Mouse (Mus musculus): ENCODE results near the gene Polr2l. TPM values are rescaled to one million over a fixed set of nuclear protein-coding genes. Genes with fewer than 3 reads are reported as not detected.

The Polr2l gene
- polyA plus RNA-seq, 1 experiment, result not detected

DNA sequence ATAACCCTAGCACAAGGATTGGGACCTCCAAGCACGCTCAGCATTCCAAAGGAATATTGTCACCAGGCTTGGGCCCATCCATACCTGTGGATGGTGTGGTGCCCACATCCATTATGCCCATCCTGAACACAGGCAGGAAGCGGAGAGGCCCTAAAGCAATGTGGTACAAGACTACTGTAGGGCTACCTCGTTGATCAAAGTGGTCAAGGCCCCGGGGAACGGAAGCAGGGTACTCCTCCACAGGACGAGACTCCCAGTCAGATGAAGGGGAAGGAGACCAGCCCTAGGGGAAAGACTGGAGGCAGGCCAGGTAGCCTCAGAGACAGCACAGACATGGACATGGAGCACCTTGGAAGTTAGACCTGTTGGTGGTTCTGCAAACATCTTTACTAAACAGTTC, 2.2 kb downstream of the Polr2l start:
- WGBS, result 85% methylated on average over 6 of the region's 6 CpGs
- Histone ChIP-seq H3K4me1 (ENCODE audit: control insufficient read depth, insufficient read depth, low read length) (peaks cover 39% of the 10 kb centered on the region), H3K27ac (ENCODE audit: insufficient read depth, low read depth, low read length) (no peak overlapping the region), H3K4me3 (ENCODE audit: insufficient read depth, low read depth, low read length) (no peak overlapping the region)
- TF ChIP-seq CTCF (IDR thresholded peaks at IDR 0.05; ENCODE audit: insufficient read depth, low read depth, low read length) (no peak), POLR2A (IDR thresholded peaks at IDR 0.05; ENCODE audit: insufficient read depth, low read depth, low read length) (no peak)

DNA sequence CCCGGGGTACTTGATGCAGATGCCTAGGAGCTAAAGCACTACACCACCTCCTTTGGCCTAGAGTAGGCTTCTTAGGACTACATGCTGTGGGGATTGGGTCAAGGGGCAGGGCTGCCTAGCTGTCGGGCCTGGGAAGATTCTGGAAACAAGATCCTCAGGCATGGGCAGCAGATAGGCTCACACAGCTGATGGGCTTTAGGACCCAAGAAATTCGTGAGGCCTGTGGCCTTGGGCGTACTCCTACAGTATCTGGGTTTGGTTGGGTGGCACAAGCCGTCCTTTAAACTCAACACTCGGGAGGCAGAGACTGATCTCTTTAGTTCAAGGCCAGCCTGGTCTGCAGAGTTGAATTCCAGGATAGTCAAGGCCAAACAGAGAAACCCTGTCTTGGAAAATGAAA, 2.7 kb downstream of the Polr2l start:
- H3K4me1 ChIP-seq (ENCODE audit: control insufficient read depth, insufficient read depth, low read length), result peaks cover 44% of the 10 kb centered on the region
- no peak overlapping the region for H3K27ac ChIP-seq (ENCODE audit: insufficient read depth, low read depth, low read length)
- TF ChIP-seq CTCF (IDR thresholded peaks at IDR 0.05; ENCODE audit: insufficient read depth, low read depth, low read length), result no peak
- no peak for TF ChIP-seq POLR2A (IDR thresholded peaks at IDR 0.05; ENCODE audit: insufficient read depth, low read depth, low read length)
- H3K4me3 ChIP-seq (ENCODE audit: insufficient read depth, low read depth, low read length), result no peak overlapping the region
- 80% methylated on average over 6 of the region's 6 CpGs for WGBS

DNA sequence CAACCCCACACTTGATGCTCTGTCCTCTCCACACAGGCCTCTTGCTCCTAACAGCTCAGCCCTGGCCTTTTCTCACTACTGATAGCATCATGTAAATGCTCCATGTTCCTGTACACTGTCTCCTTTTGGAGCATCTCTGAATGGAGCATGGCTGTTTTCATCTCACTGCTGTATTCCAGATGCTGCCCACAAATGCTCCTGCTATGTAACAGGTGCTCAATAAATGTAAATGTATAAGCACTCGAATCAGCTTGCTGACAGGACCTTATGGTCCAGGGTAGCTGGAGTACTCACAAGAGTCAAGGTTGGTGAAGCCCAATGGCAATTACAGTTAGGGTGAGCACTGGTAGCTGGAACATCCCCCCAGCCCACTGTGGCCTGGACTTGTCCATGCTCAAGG, 3.7 kb downstream of the Polr2l start:
- 74% methylated on average over 1 of the region's 1 CpGs for WGBS
- H3K27ac ChIP-seq (ENCODE audit: insufficient read depth, low read depth, low read length), result no peak overlapping the region
- H3K4me1 ChIP-seq (ENCODE audit: control insufficient read depth, insufficient read depth, low read length), result peaks cover 42% of the 10 kb centered on the region
- TF ChIP-seq POLR2A (IDR thresholded peaks at IDR 0.05; ENCODE audit: insufficient read depth, low read depth, low read length), result no peak
- no peak for TF ChIP-seq CTCF (IDR thresholded peaks at IDR 0.05; ENCODE audit: insufficient read depth, low read depth, low read length)
- no peak overlapping the region for H3K4me3 ChIP-seq (ENCODE audit: insufficient read depth, low read depth, low read length)

DNA sequence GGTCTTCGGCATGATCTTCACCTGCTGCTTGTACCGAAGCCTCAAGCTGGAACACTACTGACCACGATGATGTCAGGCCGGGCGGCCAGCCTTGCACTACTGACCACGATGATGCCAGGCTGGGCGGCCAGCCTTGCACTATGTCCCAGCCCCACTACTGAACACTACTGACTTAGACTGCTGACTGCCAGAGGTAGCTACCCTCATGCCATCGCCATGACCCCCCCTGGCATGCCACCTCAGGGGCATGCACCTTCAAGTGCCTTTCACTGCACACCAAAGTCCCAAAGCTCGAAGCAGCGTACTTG, 4.3 kb downstream of the Polr2l start:
- 97% methylated on average over 10 of the region's 10 CpGs for WGBS
- TF ChIP-seq CTCF (IDR thresholded peaks at IDR 0.05; ENCODE audit: insufficient read depth, low read depth, low read length) (no peak), POLR2A (IDR thresholded peaks at IDR 0.05; ENCODE audit: insufficient read depth, low read depth, low read length) (no peak)
- no peak overlapping the region for H3K27ac ChIP-seq (ENCODE audit: insufficient read depth, low read depth, low read length)
- H3K4me3 ChIP-seq (ENCODE audit: insufficient read depth, low read depth, low read length), result no peak overlapping the region
- H3K4me1 ChIP-seq (ENCODE audit: control insufficient read depth, insufficient read depth, low read length), result peaks cover 37% of the 10 kb centered on the region

DNA sequence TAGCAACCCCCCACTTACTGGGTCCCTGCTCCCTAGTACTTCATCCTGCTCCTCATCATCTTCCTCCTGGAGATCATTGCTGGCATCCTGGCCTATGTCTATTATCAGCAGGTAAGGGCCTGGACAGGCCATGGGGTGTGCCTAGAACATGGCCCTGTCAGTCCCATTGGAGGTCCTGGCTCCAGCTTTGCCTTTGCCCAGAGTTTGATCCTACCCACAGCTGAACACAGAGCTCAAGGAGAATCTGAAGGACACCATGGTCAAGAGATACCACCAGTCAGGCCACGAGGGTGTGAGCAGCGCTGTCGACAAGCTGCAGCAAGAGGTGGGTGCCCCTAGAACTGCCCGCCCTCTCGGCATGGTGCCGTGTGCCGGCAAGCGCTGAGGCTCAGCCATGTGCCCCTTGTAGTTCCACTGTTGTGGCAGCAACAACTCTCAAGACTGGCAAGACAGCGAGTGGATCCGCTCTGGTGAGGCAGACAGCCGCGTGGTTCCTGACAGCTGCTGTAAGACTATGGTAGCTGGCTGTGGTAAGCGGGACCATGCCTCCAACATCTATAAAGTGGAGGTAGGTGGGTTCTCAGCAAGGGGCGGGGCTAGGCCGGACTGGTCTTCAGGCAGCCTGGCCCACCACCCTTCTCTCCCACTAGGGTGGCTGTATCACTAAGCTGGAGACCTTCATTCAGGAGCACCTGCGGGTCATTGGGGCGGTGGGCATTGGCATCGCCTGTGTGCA, 4.9 kb downstream of the Polr2l start:
- TF ChIP-seq CTCF (IDR thresholded peaks at IDR 0.05; ENCODE audit: insufficient read depth, low read depth, low read length) (no peak), POLR2A (IDR thresholded peaks at IDR 0.05; ENCODE audit: insufficient read depth, low read depth, low read length) (no peak)
- Histone ChIP-seq H3K4me3 (ENCODE audit: insufficient read depth, low read depth, low read length) (no peak overlapping the region), H3K27ac (ENCODE audit: insufficient read depth, low read depth, low read length) (no peak overlapping the region), H3K4me1 (ENCODE audit: control insufficient read depth, insufficient read depth, low read length) (peaks cover 35% of the 10 kb centered on the region)
- WGBS, result 88% methylated on average over 18 of the region's 18 CpGs

- H3K27ac ChIP-seq (ENCODE audit: insufficient read depth, low read depth, low read length), result no peak overlapping the region
- TF ChIP-seq POLR2A (IDR thresholded peaks at IDR 0.05; ENCODE audit: insufficient read depth, low read depth, low read length), result no peak
- no peak for TF ChIP-seq CTCF (IDR thresholded peaks at IDR 0.05; ENCODE audit: insufficient read depth, low read depth, low read length)
- H3K4me1 ChIP-seq (ENCODE audit: control insufficient read depth, insufficient read depth, low read length), result peaks cover 35% of the 10 kb centered on the region
- WGBS, result 90% methylated on average over 6 of the region's 6 CpGs
- no peak overlapping the region for H3K4me3 ChIP-seq (ENCODE audit: insufficient read depth, low read depth, low read length)
Measured at GRCm38 (mm10) chr7:141469352-141469751, 5.6 kb downstream of the Polr2l start.

DNA sequence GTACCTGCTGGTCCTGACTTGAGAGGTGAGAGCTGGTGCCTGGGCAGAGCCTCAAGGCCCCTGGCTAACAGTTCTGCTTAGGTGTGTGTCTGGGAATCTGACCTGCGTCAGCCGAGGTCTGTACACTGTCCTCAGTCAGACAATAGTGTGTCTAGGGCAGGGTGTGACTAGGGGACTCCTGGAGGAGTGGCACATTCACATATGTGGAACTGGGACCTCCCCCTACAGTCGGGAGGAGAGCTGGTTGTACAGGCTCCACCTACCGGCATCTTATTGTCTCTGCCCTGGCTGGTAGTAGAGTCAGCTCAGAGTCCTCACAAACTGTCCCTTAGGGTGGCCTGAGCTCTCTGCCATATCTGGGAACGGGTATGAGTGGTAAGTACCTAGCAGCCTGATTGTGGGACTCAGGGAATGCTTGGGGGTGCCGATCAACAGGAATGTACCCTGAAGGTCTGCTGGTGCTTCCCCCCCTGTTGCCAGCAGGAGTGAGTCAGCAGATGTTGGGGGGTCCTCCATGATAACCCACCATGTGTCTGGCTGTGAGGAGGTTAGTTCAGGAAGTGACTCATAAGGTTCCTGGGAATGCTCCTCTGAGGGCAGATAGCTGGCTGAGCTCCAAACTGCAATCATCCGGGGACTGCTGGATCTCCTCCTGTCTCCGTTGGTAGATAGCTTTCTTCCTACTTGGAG, 6.3 kb downstream of the Polr2l start:
- 12% methylated on average over 8 of the region's 8 CpGs for WGBS
- no peak overlapping the region; the same call in 1 of the 2 replicates for H3K27ac ChIP-seq (ENCODE audit: insufficient read depth, low read depth, low read length)

GRCm38 (mm10) chr7:141468164-141468521, 6.8 kb downstream of the Polr2l start:
- WGBS, result 67% methylated on average over 5 of the region's 5 CpGs
- peak overlapping the region; percentile 64; the same call in 1 of the 2 replicates for H3K4me3 ChIP-seq (ENCODE audit: insufficient read depth, low read depth, low read length)
- TF ChIP-seq POLR2A (IDR thresholded peaks at IDR 0.05; ENCODE audit: insufficient read depth, low read depth, low read length) (no peak), CTCF (IDR thresholded peaks at IDR 0.05; ENCODE audit: insufficient read depth, low read depth, low read length) (no peak)

More for the DNA sequence above, 6.3 kb downstream of the Polr2l start:
- no peak for TF ChIP-seq CTCF (IDR thresholded peaks at IDR 0.05; ENCODE audit: insufficient read depth, low read depth, low read length)
- H3K4me3 ChIP-seq (ENCODE audit: insufficient read depth, low read depth, low read length), result no peak overlapping the region
- peaks cover 33% of the 10 kb centered on the region for H3K4me1 ChIP-seq (ENCODE audit: control insufficient read depth, insufficient read depth, low read length)

GRCm38 (mm10) chr7:141467230-141468030, 7.5 kb downstream of the Polr2l start, which contains the start of gene Cd151:
Cd151 (plus strand) TSS chr7:141467392.
- 4% methylated on average over 52 of the region's 52 CpGs for WGBS
- H3K4me3 ChIP-seq (ENCODE audit: insufficient read depth, low read depth, low read length), result peak within 1 kb of the TSS; percentile 64
- no peak for TF ChIP-seq CTCF (IDR thresholded peaks at IDR 0.05; ENCODE audit: insufficient read depth, low read depth, low read length)
- no peak for TF ChIP-seq POLR2A (IDR thresholded peaks at IDR 0.05; ENCODE audit: insufficient read depth, low read depth, low read length)
- peaks cover 32% of the 10 kb centered on the region for H3K4me1 ChIP-seq (ENCODE audit: control insufficient read depth, insufficient read depth, low read length)
- H3K27ac ChIP-seq (ENCODE audit: insufficient read depth, low read depth, low read length), result no peak within 1 kb of the TSS; the same call in 1 of the 2 replicates

More at GRCm38 (mm10) chr7:141468164-141468521, 6.8 kb downstream of the Polr2l start:
- Histone ChIP-seq H3K4me1 (ENCODE audit: control insufficient read depth, insufficient read depth, low read length) (peaks cover 32% of the 10 kb centered on the region), H3K27ac (ENCODE audit: insufficient read depth, low read depth, low read length) (no peak overlapping the region)

All from olfactory bulb, adult 2 months (tissue).